Mouse (Mus musculus): ENCODE data around the gene Nfx1.
A peak's percentile ranks its signal among the peaks of the same experiment; 100 is the strongest.

Nfx1 gene

DNA sequence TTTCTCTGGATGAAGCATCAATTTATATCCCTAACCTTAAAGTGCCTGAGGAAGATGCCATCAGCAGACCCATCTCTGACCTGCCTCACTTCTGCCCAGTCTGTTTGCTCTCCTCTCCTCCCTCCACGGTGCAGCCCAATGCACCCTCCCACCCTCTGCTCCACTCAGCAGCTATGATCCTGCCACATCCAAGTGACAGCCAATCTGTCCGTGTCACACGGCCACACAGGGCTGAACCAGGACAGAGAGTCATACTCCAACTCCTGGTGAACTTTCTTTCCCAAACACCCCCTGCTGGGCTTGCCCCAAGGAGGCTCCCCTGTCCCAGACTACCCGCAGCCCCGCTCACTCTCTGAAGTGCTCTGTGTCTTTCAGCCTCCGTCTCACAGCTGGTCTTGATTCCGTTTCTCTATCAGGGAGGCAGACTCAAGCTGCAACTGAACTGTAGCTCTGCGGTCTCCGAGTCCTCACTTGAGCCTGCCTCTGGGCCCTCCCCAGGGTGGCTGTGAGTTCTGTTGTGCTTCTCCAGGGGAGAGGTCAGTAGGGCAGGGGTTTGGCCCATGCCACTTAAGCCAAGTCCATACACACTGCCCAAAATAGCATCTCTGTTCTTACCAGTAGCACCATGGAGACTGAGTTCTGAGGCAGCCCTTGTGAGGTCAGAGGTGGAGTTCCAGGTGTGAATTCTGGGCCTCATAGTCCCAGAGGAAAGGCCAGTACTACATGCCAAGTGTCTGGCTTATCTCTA, 77.0 kb downstream of the Nfx1 start, which contains the start of gene Aqp7:
Aqp7 (minus strand) TSS at position 616 of the 748 bp plus-strand sequence.
- no peak for DNase-seq (ENCODE audit: low spot score)

DNA sequence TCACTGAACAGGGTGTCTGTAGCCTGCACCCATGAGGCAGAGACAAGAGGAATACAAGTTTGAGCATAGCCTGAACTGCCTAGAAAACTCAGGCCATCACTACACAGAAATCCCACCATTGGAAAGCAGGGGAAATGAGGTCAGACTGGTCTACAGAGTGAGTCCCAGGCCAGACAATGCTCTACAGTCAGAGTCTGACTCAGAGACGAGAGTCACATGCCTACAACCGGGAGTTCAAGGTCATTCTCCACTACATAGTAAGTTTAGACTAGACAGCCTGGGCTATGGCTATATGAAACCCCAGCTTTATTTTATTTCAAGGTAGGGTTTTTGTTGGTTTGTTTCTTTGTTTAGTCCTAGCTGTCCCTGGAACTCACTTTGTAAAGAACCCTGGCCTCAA, 78.2 kb downstream of the Nfx1 start:
- no peak for DNase-seq (ENCODE audit: low spot score)

DNA sequence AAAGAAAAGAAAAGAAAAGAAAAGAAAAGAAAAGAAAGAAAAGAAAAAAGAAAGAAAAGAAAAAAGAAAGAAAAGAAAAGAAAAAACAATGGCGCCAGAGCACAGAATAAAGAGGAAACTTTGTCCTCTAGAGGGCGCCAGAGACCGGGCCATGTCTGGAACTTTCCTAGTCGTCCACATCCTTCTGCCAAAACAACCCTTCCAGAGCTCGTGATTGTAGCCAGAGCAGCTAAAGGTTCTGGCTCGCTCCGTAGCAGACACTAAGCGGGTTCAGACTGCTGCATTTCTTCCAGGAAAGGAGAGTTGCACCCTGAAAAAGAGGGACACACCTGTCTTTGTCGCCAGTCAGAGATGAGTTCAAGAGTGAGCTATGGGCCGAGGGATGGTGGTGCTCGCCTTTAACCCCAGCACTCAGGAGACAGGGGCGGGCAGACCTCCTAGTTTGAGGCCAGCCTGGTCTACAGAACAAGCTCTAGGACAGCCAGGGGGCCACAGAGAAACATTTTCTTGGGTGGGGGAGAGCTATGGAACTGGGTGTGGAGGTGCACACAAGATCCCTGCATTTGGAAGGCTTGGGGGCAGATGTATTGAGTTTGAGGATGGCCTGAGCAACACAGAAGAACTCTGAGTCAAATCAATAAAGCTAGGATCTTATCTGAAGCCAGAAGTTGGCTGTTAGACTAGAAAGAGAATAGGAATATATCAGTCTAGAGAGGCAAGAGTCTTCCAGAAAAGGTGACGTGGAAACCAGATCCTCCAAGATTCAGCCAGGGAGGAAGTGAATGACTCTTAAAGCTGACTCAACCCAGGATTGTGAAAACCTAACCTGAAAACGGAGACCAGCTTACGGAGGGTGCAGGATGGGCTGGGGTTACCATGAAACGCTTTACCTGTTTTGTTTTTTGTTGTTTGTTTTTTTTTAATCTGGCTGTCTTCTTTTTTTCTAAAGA, 80.3 kb downstream of the Nfx1 start:
- DNase-seq (ENCODE audit: low spot score) = peak; percentile 97

DNA sequence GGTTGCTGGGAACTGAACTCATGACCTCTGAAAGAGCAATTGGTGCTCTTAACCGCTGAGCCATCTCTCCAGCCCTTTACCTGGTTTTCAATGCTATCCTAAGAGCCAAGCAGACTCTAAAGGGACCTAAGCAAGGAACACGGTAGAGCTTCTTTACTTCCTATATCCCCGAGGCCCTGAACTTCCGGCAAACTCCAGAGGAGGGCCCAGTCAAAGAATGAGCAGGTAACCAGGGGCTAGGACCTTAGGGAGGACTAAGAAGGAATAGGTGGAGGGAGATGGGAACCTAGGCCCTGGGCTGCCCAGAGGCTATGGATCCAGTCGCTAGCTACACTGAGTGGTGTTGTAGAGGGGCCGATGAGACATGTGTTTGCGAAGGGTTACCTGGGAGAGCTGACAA, 81.1 kb downstream of the Nfx1 start:
- no peak for DNase-seq (ENCODE audit: low spot score)

DNA sequence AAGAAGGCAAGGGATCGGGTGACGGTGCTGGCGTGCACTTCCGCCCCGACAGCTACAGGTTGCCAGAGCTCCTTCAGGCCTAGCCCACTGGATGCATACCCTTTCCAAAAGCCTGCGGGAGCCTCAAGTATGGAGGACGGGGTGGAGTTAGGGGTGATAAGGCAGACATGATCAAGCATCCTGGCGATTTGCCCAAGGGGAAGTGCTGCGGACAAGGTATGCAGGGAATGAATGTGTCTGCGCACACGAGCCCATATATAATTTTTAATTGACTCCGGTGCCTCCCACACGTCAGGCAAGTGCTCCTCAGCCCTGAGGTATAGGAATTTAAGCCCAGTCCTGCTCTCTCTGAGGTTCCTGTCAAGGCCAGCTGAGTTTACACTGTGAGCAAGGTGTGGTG, 84.4 kb downstream of the Nfx1 start:
- no peak for DNase-seq (ENCODE audit: low spot score)

DNA sequence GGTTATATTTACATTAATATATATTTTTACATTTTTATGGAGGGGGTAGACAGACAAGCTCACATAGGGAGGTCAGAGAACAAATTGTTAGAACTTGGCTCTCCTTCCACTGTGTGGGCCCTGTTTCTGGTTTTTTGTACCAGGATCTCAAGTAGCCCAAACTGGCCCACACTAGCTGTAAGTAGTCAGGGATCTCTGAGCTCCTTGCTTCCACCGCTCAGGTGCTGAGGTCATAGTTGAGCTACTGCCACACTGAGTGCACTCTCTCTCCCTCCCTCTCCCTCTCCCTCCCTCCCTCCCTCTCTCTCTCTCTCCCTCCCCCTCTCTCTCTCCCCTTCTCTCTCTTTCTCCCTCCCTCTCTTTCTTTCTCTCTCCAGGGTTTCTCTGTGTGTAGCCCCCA, 85.5 kb downstream of the Nfx1 start:
- DNase-seq (ENCODE audit: low spot score) = no peak

DNA sequence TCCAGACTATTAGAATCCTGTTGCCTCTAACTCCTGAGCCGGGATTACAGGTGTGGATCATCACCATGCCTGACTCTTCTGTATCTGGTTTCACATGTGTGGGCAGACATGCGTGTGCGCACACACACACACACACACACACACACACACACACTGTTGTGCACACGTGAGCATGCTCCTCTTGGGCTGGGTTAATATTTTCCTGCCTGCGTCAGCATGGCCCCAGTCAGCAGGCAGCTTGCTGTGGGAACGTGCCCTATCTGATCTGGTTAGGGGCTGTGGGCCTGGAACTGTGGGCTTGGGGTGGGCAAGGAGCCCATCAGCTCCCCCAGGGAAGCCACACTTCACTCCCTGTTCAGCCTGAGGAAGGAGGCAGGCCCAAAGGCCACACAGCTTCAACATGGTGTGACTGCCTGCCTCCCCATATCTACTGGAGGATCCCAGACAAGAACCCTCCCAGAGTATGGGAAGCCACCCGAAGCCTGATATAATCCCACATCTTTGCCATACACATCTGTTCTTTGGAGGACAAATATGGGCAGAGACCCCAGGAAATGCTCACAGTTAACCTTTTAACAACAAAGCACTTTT, 86.1 kb downstream of the Nfx1 start:
- DNase-seq (ENCODE audit: low spot score) = no peak

DNA sequence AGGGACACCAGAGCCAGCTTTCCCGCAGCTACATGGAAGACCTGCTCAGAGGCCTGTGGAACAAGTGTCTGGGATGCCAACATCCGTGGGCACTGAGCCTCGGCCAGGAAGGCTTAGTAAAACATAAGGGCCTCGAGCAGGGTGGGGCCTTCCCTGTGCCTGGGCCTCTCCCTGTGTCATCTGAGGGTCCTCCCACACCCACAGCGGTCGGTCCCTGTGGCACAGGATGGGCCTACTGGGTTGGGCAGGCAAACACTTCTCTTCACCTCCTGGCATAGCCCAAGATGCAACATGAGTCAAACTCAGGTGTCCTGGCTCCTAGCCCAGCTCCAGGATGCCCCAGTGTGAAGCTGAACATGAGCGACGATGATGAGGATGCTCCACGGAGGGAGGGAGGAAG, 86.7 kb downstream of the Nfx1 start:
- no peak for DNase-seq (ENCODE audit: low spot score)

DNA sequence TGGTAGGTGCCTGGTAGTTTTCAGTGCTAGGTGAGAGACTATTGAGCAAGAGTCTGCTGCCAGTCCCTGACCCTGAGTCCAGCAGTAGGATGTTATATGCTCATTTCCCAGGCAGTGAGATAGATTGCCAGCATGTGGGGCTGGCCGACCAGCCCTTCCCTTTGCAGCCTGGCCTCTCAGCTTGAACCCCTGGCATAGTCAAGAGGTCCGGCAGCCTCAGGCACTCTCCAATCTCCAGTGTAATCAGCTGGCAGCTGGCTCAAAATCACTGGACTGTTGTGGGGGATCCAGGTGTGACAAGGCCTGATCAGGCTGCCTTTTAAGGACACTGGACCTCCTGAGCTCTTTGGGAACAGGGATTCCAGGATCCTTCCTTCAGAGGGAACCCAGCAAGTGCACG, 92.6 kb downstream of the Nfx1 start:
- no peak for DNase-seq (ENCODE audit: low spot score)

DNA sequence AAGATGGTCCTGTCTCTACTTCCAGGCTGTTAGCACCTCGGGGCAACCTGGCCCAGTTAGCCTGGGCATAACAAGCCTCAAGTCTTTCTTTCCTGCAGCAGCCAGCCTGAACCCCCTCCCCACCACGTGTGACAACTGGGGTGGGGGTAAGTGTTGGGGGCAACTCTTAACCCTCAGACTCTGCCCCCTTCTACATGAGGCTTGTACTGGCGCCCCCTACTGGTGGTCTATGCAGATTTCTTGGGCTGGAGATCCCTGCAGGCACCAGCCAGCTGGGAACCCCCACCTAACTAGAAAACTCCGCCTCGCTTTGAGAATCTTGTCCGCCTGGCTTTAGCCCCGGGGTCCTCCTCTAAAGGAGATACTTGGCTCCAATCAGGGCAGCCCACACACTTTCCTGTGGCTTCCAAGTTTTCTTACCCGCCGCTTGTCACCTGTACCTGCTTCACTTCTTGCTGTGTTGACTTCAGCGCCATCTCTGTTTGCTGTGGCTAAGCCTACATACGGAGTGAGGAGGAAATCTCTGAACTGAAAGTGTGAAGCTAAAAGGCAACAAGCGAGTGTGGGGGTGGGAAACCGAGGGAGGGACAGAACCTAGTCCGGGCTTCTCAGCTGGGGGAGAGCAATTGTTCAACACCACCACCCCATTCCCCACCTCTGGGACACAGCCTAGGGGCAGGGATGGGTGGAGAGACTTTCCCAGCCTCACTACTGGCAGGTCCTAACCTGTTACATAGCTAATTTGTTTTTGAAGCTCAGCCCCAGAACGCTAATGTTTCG, 93.4 kb downstream of the Nfx1 start:
- DNase-seq (ENCODE audit: low spot score) = peak; percentile 64

DNA sequence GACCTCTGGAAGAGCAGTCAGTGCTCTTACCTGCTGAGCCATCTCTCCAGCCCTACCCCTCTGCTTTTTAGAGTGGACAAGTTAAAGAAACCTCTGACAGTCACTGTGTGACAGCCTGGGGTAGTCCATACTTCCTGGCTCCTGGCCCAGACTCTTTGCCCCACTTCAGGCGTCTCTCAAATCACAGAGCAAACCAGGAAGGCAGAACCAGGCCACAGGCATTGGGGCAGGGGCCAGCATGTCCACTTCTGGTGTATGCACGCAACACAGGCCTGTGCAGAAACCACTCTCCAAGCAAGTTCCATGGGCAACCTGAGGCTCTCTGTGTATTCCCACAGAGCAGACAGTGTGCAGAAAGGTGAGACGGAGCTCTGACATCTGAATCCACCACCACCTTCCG, 94.5 kb downstream of the Nfx1 start:
- no peak for DNase-seq (ENCODE audit: low spot score)

DNA sequence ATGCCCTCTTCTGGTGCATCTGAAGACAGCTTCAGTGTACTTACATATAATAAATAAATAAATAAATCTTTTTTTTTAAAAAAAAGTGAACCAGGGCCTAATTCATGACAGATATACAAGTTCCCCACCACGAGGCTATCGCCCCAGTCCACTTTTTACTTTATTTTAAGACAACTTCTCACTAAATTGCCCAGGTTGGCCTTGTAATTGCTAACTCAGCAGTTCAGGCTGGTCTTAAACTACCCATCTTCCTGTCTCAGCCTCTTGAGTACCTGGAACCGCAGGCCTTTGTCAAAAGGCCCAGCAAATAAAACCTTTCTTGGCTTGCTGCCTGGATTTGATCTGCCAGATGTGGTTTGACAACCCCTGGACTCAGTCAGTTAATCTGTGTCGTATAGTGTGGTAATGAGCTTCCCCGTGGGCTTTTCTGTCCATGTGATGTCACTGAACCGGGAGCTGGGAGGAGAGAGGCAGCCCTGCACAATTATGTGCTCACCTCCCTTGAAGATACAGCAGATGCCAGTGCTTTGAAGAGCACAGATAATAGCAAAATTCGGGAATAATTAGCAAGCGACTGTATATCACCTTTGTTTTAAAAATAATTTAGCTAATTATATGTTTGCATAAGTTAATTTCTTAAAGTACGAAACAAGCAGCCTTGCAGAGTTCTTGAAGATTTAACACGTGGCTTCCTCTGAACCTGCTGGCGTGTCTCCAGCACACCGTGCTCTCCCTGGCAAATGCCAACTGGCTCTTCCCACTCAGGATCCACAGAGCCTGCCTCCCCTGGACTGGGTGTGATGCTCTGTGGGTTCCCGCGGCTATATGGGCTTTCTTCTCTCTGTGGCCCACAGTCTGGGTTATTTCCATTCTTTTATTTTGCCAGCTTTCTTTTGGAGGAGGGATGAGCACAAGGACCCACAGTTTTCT, 101.1 kb downstream of the Nfx1 start:
- DNase-seq (ENCODE audit: low spot score) = no peak

DNA sequence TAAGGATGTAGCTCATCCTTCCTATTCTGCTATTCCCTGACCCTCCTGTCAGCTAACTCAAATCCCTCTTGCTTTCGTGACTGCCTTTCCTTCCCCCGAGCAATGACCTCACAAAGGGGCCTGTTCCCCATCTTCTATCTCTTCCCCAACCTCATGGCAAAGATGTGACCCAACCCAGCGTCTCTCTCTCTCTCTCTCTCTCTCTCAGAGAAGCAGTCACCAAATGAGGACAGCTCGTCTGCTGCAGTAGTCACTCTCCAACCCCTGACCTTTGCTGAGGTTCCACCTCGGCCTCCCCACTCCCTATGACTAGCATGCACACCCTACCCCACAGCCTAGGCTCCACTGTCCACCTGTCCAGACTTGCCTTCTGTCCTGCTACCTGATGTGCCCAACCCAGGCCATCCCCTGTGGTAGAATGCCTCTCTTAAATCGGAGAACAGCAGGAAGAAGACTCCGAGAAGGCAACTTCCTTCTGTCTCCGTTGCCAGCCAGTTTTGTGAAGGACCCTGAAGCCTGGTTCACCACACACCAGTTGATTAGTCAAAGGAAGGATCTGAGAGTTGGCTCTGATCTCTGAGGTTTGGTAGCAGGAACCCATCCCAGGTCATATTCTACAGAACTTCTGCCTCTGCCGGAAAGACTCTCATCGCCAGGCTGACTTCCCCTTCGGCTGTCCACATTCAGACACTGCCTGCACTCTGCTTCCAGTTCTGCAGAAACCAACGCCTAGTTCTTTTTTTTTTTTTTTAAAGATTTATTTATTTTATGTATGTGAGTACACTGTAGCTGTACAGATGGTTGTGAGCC, 102.5 kb downstream of the Nfx1 start:
- no peak for DNase-seq (ENCODE audit: low spot score)

DNA sequence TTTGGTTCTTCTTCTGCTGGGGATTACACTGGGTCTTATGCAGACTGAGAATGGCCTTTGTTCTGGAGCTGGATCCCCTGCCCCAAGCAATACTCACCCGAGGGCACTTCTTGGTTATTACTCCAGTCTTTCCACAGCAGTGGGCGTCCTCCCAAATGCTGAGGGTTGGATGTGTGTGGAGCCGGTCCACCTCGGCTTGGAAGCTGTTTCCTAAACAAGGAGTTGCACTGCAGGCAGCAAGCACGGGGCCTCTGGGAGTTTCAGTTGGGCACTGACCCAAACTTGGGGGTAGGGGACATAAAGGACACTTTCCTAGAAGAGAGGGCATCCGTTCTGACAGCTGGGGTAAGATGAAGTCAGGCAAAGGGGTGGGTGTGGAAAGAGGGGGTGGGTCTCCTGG, 103.8 kb downstream of the Nfx1 start:
- no peak for DNase-seq (ENCODE audit: low spot score)

All from retina, embryonic 14.5 days (tissue).